Mouse (Mus musculus) spleen, postnatal 4 days (tissue): ENCODE measurements around the gene Olfr566.

Source experiments
- DNase-seq, 2 experiments: peaks; one replicate each; pipeline ENCODE4 v3.0.0; 2022; ENCODE audit warnings: low spot score in 2 of 2

Olfr566 gene

DNA sequence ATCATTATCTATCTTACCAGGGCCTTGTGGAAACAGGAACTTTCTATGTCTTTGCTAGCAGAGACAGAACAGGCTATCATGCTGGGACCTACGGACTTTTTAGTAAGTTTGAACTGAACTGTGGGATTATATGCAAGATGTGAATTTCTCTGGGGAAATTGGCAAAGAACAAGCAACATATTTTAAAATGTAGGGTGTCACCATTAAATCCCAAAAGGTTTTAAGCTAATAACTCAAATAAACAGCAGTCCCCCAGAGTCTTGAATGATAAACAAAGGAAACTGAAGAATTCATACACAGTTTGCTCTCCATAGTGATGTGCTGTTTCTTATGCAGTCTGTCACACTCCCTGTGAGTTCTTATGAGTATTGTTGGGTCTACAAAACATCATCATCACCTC lies at the start of gene Olfr566:
Gene Olfr566 (minus strand): TSS at position 101 of the 400 bp plus-strand sequence.
- no peak for DNase-seq

DNA sequence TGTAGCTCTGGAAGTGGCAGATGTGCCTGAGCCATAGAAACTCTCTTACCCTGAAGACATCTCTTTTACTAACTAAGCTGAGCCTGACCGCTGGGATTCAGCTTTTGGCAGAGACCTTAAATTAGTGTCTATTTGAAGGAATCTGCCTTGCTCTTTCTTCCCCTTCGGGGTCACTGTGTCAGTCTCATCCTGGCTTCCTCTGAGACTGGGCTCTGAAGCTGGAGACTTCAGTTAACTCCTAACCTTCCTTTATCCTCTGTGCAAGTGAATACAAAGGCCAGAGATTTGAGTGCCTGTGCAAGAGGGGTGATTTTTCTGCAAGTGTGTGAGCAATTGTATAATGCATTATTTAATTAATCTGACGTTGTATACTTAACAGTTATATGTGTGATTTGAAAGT lies 32.2 kb upstream of the Olfr566 start, which contains the start of gene Olfr569:
Gene Olfr569 (minus strand): TSS at position 101 of the 400 bp plus-strand sequence.
- DNase-seq, result no peak

DNA sequence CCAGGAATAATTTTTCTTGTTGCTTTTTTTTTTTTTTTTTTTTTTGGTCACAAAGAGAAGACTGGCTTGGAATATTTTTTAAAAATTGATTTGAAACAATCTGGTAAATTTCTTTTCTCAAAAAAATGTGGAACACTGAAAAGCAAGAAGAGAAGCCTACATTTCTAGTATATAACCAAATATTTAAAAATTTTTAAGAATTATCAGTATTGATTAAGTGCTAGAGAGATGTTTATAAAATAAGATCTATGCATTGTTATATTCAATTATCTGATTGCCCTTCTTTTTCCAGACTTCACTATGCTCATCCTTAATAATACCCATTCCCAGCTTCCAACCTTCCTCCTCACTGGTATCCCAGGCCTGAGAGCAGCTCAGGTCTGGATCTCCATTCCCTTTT lies 18.3 kb upstream of the Olfr566 start, which contains the start of gene Olfr568:
Gene Olfr568 (plus strand): TSS at position 301 of the 400 bp plus-strand sequence.
- DNase-seq, result no peak

DNA sequence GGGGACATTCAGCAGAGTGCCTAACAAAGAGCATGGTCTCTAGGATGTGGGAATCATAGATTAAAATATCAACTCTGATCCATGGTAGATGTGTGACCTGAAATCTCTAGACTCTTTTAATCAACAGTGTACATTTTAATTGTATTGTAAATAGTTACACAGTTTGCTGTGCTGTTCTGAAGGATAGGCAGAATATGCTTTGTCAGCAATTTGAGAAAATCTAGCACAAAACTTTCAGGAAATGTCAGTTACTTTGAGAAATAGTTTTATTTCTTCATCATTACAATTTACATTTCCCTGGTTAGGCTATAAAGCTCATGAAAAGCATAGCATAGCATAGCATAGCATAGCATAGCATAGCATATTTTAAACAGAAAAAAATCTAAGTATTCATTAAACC lies 2.8 kb downstream of the Olfr566 start:
- no peak for DNase-seq
